ENCODE assay signal across 12 mouse cellular contexts in genomic region chr5:77546001-77546620, GRCm38 (mm10).
DNase-seq lines count a peak whose midpoint lies in the region; ATAC-seq lines count a peak whose summit lies in the region.
"Had no signal": no experiment of that assay in that cellular context is flagged by ENCODE, and none has a peak within 500 bp of the region (broad histone marks: within the 10 kb centered on the region; RNA-seq: fewer than 3 reads in every experiment).

No protein-coding gene starts in this region.

- no peaks in the 10 kb centered on the region for H3K27me3 ChIP-seq in hindbrain, embryonic 11.5 days (ENCODE audit: control insufficient read depth, insufficient read depth, low read length)
- H3K27me3 ChIP-seq in hindbrain, embryonic 14.5 days (ENCODE audit: control insufficient read depth, insufficient read depth, low read length) = no peaks in the 10 kb centered on the region
- peaks cover 44% of the 10 kb centered on the region for H3K27me3 ChIP-seq in forebrain, embryonic 12.5 days
- no peaks in the 10 kb centered on the region for H3K27me3 ChIP-seq in liver, embryonic 11.5 days (replicated peaks; ENCODE audit: control insufficient read depth, insufficient read depth, low read length)
- H3K27me3 ChIP-seq: heart, embryonic 15.5 days had no signal

- peak; percentile 18 for DNase-seq in hindbrain, embryonic 11.5 days (ENCODE audit: low spot score)
- no peak for DNase-seq in hindbrain, embryonic 14.5 days (ENCODE audit: low spot score)
- peak; percentile 23 for DNase-seq in right cerebral cortex, adult 18-20 months
- DNase-seq in right cerebral cortex, postnatal 10 days (ENCODE audit: low spot score in 2 of 2) = no peak
- DNase-seq in urinary bladder, postnatal 36 days (ENCODE audit: low spot score in 2 of 2) = no peak
- DNase-seq in liver, embryonic 11.5 days (ENCODE audit: low spot score) = no peak
- DNase-seq: cerebellum, postnatal 36 days; gastrocnemius, postnatal 14 days; liver, postnatal 0 days; thymus, postnatal 25 days had no signal

- no peaks in the 10 kb centered on the region for H3K9me3 ChIP-seq in hindbrain, embryonic 11.5 days (ENCODE audit: control insufficient read depth, low read length)
- H3K9me3 ChIP-seq in hindbrain, embryonic 14.5 days (ENCODE audit: control insufficient read depth, low read length) = no peaks in the 10 kb centered on the region
- H3K9me3 ChIP-seq in forebrain, embryonic 12.5 days = no peaks in the 10 kb centered on the region
- no peaks in the 10 kb centered on the region for H3K9me3 ChIP-seq in liver, embryonic 11.5 days (ENCODE audit: control insufficient read depth, low read length)
- H3K9me3 ChIP-seq: heart, embryonic 15.5 days had no signal

- no peak overlapping the region for H3K9ac ChIP-seq in hindbrain, embryonic 11.5 days (ENCODE audit: low read depth, low read length)
- no peak overlapping the region for H3K9ac ChIP-seq in hindbrain, embryonic 14.5 days
- H3K9ac ChIP-seq in forebrain, embryonic 12.5 days = no peak overlapping the region
- H3K9ac ChIP-seq in liver, embryonic 11.5 days (ENCODE audit: low read depth, low read length) = no peak overlapping the region
- H3K9ac ChIP-seq: heart, embryonic 15.5 days; liver, postnatal 0 days had no signal

- H3K4me2 ChIP-seq in hindbrain, embryonic 11.5 days (replicated peaks; ENCODE audit: low read depth, low read length) = no peak overlapping the region
- H3K4me2 ChIP-seq in hindbrain, embryonic 14.5 days (replicated peaks) = no peak overlapping the region
- H3K4me2 ChIP-seq in forebrain, embryonic 12.5 days = peak overlapping the region; percentile 17
- H3K4me2 ChIP-seq in liver, embryonic 11.5 days = no peak overlapping the region
- H3K4me2 ChIP-seq: heart, embryonic 15.5 days had no signal

- H3K4me3 ChIP-seq in hindbrain, embryonic 11.5 days (ENCODE audit: low read depth, low read length) = no peak overlapping the region
- H3K4me3 ChIP-seq in hindbrain, embryonic 14.5 days (replicated peaks; ENCODE audit: low read length) = no peak overlapping the region
- H3K4me3 ChIP-seq in forebrain, embryonic 12.5 days (replicated peaks) = no peak overlapping the region
- no peak overlapping the region for H3K4me3 ChIP-seq in liver, embryonic 11.5 days (ENCODE audit: low read depth, low read length)
- H3K4me3 ChIP-seq: heart, embryonic 15.5 days had no signal

- no peaks in the 10 kb centered on the region for H3K4me1 ChIP-seq in hindbrain, embryonic 11.5 days (replicated peaks; ENCODE audit: control insufficient read depth, insufficient read depth, low read length)
- no peaks in the 10 kb centered on the region for H3K4me1 ChIP-seq in hindbrain, embryonic 14.5 days (replicated peaks; ENCODE audit: control insufficient read depth, insufficient read depth, low read length)
- H3K4me1 ChIP-seq in forebrain, embryonic 12.5 days = 0 out of 2 replicates have a peak, but pooled peaks cover 6% of the 10 kb centered on the region
- H3K4me1 ChIP-seq in liver, embryonic 11.5 days (replicated peaks; ENCODE audit: control insufficient read depth, insufficient read depth, low read length) = no peaks in the 10 kb centered on the region
- H3K4me1 ChIP-seq: heart, embryonic 15.5 days had no signal

- ATAC-seq in hindbrain, embryonic 11.5 days (ENCODE audit: low FRiP score) = no peak
- ATAC-seq in hindbrain, embryonic 14.5 days (ENCODE audit: low FRiP score) = no peak
- 0 out of 2 replicates have a peak, but pooled peaks have one; percentile 55 for ATAC-seq in forebrain, embryonic 12.5 days (ENCODE audit: low FRiP score)
- ATAC-seq in liver, embryonic 11.5 days (replicated peaks; ENCODE audit: low FRiP score) = no peak
- ATAC-seq: liver, postnatal 0 days had no signal

- H3K27ac ChIP-seq in hindbrain, embryonic 11.5 days (ENCODE audit: low read depth, low read length) = no peak overlapping the region
- H3K27ac ChIP-seq in hindbrain, embryonic 14.5 days = no peak overlapping the region
- H3K27ac ChIP-seq in forebrain, embryonic 12.5 days = no peak overlapping the region
- H3K27ac ChIP-seq in liver, embryonic 11.5 days (ENCODE audit: low read depth, low read length) = no peak overlapping the region
- H3K27ac ChIP-seq: heart, embryonic 15.5 days had no signal

- no peaks in the 10 kb centered on the region for H3K36me3 ChIP-seq in hindbrain, embryonic 11.5 days (ENCODE audit: control insufficient read depth, insufficient read depth, low read length)
- H3K36me3 ChIP-seq in hindbrain, embryonic 14.5 days (replicated peaks; ENCODE audit: control insufficient read depth, insufficient read depth) = no peaks in the 10 kb centered on the region
- no peaks in the 10 kb centered on the region for H3K36me3 ChIP-seq in forebrain, embryonic 12.5 days (replicated peaks)
- H3K36me3 ChIP-seq in liver, embryonic 11.5 days (ENCODE audit: control insufficient read depth, insufficient read depth, low read length) = no peaks in the 10 kb centered on the region
- H3K36me3 ChIP-seq: heart, embryonic 15.5 days had no signal

- WGBS in hindbrain, embryonic 11.5 days = 38% methylated on average over 13 of the region's 13 CpGs
- WGBS in hindbrain, embryonic 14.5 days = 24% methylated on average over 13 of the region's 13 CpGs
- 6% methylated on average over 13 of the region's 13 CpGs for WGBS in forebrain, embryonic 12.5 days
- WGBS in liver, embryonic 11.5 days = 68% methylated on average over 13 of the region's 13 CpGs

Comparison
In these comparisons a context has a peak if more than half of its experiments do, and no peak if none do; other contexts are left out.
1. DNase-seq: peak in hindbrain, embryonic 11.5 days (single experiment) and right cerebral cortex, adult 18-20 months (single experiment); none in hindbrain, embryonic 14.5 days (single experiment), right cerebral cortex, postnatal 10 days (0 of 2), urinary bladder, postnatal 36 days (0 of 2) and liver, embryonic 11.5 days (single experiment).